Mouse (Mus musculus) stomach, postnatal 0 days (tissue): ENCODE results near the gene Zbtb2. TPM values are rescaled to one million over a fixed set of nuclear protein-coding genes. Genes with fewer than 3 reads are reported as not detected.
A peak's percentile ranks its signal among the peaks of the same experiment; 100 is the strongest.
"Not testable (repeated sequence)": the region's sequence is repeated elsewhere in the genome, so short reads cannot be mapped to it uniquely, and the experiment has no call there.

Experiments used
- ATAC-seq: fragments of 200-750 bp; cut with Nextera tagmentation; 2 replicates; pipeline ENCODE4 v1.8.0; 2017; ENCODE audit not compliant: low FRiP score, low TSS enrichment
- DNase-seq: peaks from one replicate; pipeline ENCODE4 v3.0.0-alpha.2; 2016; ENCODE audit warnings: low spot score
- H3K27ac ChIP-seq: fragments of 300-500 bp; sonication (generic); replicated peaks from 2 replicates; pipeline ENCODE4 v1.5.1; 2014; ENCODE audit warnings: mild to moderate bottlenecking, control low read depth
- H3K27me3 ChIP-seq: fragments of 300-500 bp; sonication (generic); 2 replicates; pipeline ENCODE4 v1.6.1; 2014; ENCODE audit warnings: low read length; ENCODE audit not compliant: control insufficient read depth, insufficient read depth
- H3K36me3 ChIP-seq: fragments of 300-500 bp; sonication (generic); 2 replicates; pipeline ENCODE4 v1.6.1; 2014; ENCODE audit warnings: low read length, mixed read lengths; ENCODE audit not compliant: control insufficient read depth, insufficient read depth
- H3K4me1 ChIP-seq: fragments of 300-500 bp; sonication (generic); replicated peaks from 2 replicates; pipeline ENCODE4 v1.6.1; 2014; ENCODE audit warnings: antibody characterized with exemption; ENCODE audit not compliant: control insufficient read depth, insufficient read depth
- H3K4me2 ChIP-seq: fragments of 300-500 bp; sonication (generic); replicated peaks from 2 replicates; pipeline ENCODE4 v1.6.1; 2014; ENCODE audit warnings: low read depth, mild to moderate bottlenecking, control low read depth, moderate library complexity
- H3K4me3 ChIP-seq: fragments of 300-500 bp; sonication (generic); 2 replicates; pipeline ENCODE4 v1.5.1; 2014; ENCODE audit warnings: low read depth, low read length, control low read depth
- H3K9ac ChIP-seq: fragments of 300-500 bp; sonication (generic); 2 replicates; pipeline ENCODE4 v1.6.1; 2014; ENCODE audit warnings: mild to moderate bottlenecking, low read length, control low read depth, mixed read lengths
- H3K9me3 ChIP-seq: fragments of 300-500 bp; sonication (generic); 2 replicates; pipeline ENCODE4 v1.6.1; 2016; ENCODE audit warnings: low read length; ENCODE audit not compliant: control insufficient read depth
- CTCF ChIP-seq: IDR thresholded peaks from 2 replicates; pipeline ENCODE4 v1.5.1; 2016; ENCODE audit warnings: antibody characterized with exemption, low read depth, mild to moderate bottlenecking, moderate library complexity
- EP300 ChIP-seq: optimal IDR thresholded peaks from 2 replicates; pipeline ENCODE3; 2016; ENCODE audit warnings: antibody characterized with exemption
- WGBS: fragments of 180-500 bp; shearing (Covaris S2); extraction: QIAGEN DNeasy Blood & Tissue Kit; methylation state at CpG from one replicate; pipeline ENCODE4 v1.1.7; 2014; 5-methylcytosine and 5-hydroxymethylcytosine counted together
- polyA plus RNA-seq: library from polyadenylated mRNA; unstranded; fragments of >200 nt; fragmentation: Nextera tagmentation; extraction: Ambion mirVana; gene quantifications from 2 replicates; pipeline ENCODE4 v1.2.1, GENCODE M21; 2015

Gene Zbtb2
- polyA plus RNA-seq = 5.3 and 5.8 TPM in 2 replicates

DNA sequence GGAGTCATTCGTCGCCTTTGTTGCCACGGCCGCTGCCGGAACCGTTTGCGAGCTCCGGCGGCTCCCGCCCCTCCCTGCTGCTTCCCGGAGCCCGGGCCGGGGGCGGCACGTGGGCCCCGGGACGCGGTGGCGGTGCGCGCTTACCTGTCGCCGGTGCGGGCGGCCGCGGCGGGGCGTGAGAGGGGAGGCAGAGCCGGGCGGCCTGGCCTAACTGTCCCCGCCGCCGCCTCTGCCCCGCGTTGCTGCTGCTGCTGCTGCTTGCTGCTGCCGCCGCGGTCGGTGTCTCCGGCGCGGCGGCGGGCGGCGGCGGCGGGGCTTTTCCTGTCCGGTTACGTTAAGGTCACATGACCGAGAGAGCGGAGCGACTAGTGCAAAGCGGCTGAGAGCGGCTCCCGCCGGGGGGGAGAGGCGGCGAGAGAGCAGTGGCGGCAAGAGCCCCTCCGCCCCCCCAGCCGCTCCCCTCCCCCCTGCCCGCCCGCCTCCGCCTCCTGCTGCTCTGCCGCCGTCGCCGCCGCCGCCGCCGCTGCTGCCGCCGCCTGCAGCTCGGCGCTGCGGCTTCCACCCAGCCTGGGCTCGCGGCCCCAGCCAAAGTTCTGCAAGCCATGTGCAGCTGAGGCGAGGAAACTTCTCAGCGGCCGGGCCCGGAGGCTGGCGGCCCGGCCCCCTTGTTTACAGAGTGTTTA lies at the start of gene Zbtb2:
TSS of gene Zbtb2 (minus strand) at position 408 of the 683 bp plus-strand sequence.
- peak within 1 kb of the TSS; percentile 100 for H3K27ac ChIP-seq
- H3K4me2 ChIP-seq = peak within 1 kb of the TSS; percentile 88
- peak; percentile 8; the same call in 1 of the 2 replicates for ATAC-seq
- peak within 1 kb of the TSS; percentile 99 for H3K9ac ChIP-seq
- H3K4me3 ChIP-seq = peak within 1 kb of the TSS; percentile 97
- no peaks in the 10 kb centered on the region for H3K27me3 ChIP-seq
- no peaks in the 10 kb centered on the region for H3K36me3 ChIP-seq
- TF ChIP-seq CTCF = no peak
- no peak for TF ChIP-seq EP300
- peak; percentile 75 for DNase-seq
- H3K4me1 ChIP-seq = peaks cover 11% of the 10 kb centered on the region
- H3K9me3 ChIP-seq = no peaks in the 10 kb centered on the region
- under 1% methylated on average over 38 of the region's 87 CpGs for WGBS

DNA sequence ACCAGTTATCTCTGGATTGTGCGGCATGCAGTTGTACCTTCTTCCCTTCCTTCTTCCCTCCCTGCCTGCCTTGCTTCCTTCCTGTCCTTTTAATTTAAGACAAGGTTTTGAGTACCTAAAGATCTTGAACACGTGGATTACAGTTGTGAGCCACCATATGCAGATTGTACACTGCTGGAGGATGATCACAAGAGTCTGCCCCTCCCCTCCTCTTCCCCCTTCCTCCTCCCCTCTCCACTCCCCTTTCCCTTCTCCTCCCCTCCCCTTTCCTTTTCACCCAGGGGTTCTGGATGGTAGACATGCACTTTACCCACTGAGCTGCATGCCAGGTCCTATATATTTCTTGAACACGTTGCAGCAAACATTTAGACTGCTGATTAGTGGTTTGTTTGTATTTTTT lies 47.5 kb upstream of the Zbtb2 start:
- H3K27me3 ChIP-seq = no peaks in the 10 kb centered on the region
- 84% methylated on average over 3 of the region's 3 CpGs for WGBS
- ATAC-seq (no peak), DNase-seq (no peak)
- H3K9ac ChIP-seq = no peak overlapping the region
- H3K4me2 ChIP-seq = no peak overlapping the region
- H3K9me3 ChIP-seq = no peaks in the 10 kb centered on the region
- no peak overlapping the region for H3K4me3 ChIP-seq
- H3K27ac ChIP-seq = no peak overlapping the region
- H3K4me1 ChIP-seq = no peaks in the 10 kb centered on the region
- TF ChIP-seq CTCF (no peak), EP300 (no peak)
- H3K36me3 ChIP-seq = peaks cover 4% of the 10 kb centered on the region; the same call in 1 of the 2 replicates

DNA sequence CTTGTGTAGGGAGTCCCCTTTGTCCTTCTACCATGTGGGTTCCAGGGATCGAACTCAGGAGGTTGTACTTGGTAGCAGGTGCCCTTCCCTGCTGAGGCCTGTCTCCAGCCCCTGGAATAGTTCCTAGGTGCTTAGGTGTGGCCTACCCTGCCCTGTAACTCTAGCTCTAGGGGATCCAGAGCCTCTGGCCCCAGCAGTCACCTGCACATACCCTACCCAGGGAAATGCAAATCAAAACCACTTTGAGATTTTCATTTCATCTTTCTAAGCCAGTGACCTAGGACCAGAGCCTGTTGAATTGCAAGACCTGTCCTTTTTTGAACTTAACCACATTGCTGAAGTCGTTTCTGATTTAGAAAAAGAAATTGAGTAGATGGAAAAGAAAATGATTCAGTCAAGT lies 46.0 kb upstream of the Zbtb2 start:
- not testable (repeated sequence) for H3K9ac ChIP-seq, H3K4me3 ChIP-seq, ATAC-seq, H3K4me1 ChIP-seq, H3K27ac ChIP-seq, H3K27me3 ChIP-seq, DNase-seq, H3K36me3 ChIP-seq, H3K4me2 ChIP-seq, H3K9me3 ChIP-seq
- WGBS = 70% methylated on average over 2 of the region's 2 CpGs

DNA sequence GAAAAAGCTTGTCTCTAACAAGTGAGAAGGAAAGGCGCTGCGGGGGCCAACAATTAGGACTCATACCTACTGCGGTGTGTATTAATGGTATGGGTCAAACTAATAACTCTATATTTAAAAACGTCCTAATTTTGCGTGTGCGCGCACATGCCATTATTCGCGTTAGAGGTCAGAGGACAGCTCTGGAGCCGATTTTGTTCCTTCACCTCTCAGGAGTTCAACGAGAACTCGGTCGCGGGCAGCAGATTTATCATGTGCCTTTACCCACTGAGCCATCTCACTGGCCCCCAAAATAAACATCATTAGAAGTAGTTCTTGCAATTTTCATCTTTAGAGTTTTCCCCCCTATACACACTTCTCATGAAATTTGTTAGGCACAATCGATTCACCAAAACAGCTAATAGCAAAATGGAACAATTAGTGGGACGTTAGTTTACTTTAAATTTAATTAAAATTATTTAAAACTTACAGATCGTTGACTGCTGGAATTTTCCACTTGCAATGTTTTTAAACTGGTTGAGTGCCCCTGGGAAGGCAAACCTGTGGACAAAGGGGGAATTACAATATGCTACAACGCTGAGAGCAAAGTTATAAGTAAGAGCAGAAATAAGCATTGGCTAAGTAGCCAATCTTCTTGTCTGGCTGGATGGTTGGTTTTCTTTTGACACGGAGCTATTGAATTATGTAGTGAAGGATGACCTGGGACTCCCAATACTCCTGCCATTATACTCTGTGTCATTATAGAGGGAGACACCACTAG lies 45.3 kb upstream of the Zbtb2 start:
- no peak for DNase-seq
- no peaks in the 10 kb centered on the region for H3K9me3 ChIP-seq
- peak overlapping the region; percentile 91 for H3K27ac ChIP-seq
- H3K36me3 ChIP-seq = no peaks in the 10 kb centered on the region
- TF ChIP-seq EP300 (no peak), CTCF (peak; percentile 50)
- peak overlapping the region; percentile 69 for H3K9ac ChIP-seq
- peak overlapping the region; percentile 60 for H3K4me2 ChIP-seq
- H3K4me3 ChIP-seq = peak overlapping the region; percentile 69
- no peaks in the 10 kb centered on the region for H3K27me3 ChIP-seq
- no peaks in the 10 kb centered on the region for H3K4me1 ChIP-seq
- 7% methylated on average over 19 of the region's 19 CpGs for WGBS
- ATAC-seq = no peak

DNA sequence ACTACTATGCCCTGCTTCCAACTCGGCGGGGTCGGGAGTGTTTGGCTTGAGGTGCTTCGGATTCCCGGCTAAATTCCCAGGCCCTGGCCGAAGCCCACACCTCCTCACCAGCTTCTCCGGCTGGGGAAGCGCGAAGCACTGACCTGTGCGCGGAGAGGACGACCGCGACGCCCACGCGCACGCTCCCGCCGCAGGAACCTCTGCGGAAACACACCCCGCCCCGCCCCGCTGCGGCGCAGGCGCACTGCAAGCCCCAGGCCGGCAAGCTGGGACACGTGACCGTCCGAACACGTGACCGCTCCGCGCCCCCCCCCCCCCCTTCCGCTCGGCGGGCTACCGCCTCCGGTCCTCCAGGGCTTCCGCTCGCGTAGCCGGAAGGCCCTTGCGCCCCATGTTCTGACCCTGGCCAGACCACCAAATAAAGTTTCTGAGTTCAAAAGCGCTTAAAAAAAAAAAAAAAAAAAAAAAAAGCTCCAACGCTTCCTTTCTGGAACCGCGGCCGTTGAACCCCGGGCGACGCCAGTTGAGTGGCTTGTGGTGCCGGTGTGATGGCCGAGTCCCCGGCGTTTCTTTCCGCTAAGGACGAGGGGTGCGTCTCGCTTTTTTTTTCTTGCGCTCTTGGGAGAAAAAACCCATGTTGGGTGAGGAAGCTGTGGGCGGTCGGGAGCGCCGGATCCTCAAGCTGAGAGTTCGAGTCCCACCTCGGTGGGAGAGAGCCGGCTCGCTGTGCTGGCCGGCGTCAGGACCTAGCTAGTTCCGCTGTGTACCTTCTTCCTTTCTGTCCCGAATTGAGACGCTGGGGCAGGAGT lies 44.4 kb upstream of the Zbtb2 start, which contains the start of the genes Rmnd1 and Armt1:
TSS of gene Rmnd1 (minus strand) at position 266 of the 809 bp plus-strand sequence.
TSS of gene Armt1 (plus strand) at position 345 of the 809 bp plus-strand sequence.
- peak within 1 kb of the TSS; percentile 69 for H3K4me3 ChIP-seq
- DNase-seq = peak; percentile 98
- H3K4me2 ChIP-seq = peak within 1 kb of the TSS; percentile 77
- ATAC-seq = peak; percentile 97
- no peaks in the 10 kb centered on the region for H3K9me3 ChIP-seq
- peak within 1 kb of the TSS; percentile 91 for H3K27ac ChIP-seq
- WGBS = under 1% methylated on average over 63 of the region's 75 CpGs
- H3K4me1 ChIP-seq = no peaks in the 10 kb centered on the region
- TF ChIP-seq CTCF (no peak), EP300 (peak; percentile 93)
- peaks cover 3% of the 10 kb centered on the region; the same call in 1 of the 2 replicates for H3K36me3 ChIP-seq
- H3K9ac ChIP-seq = peak within 1 kb of the TSS; percentile 69
- H3K27me3 ChIP-seq = no peaks in the 10 kb centered on the region
